9 mouse cellular contexts compared by ENCODE assay signal in the genomic region with DNA sequence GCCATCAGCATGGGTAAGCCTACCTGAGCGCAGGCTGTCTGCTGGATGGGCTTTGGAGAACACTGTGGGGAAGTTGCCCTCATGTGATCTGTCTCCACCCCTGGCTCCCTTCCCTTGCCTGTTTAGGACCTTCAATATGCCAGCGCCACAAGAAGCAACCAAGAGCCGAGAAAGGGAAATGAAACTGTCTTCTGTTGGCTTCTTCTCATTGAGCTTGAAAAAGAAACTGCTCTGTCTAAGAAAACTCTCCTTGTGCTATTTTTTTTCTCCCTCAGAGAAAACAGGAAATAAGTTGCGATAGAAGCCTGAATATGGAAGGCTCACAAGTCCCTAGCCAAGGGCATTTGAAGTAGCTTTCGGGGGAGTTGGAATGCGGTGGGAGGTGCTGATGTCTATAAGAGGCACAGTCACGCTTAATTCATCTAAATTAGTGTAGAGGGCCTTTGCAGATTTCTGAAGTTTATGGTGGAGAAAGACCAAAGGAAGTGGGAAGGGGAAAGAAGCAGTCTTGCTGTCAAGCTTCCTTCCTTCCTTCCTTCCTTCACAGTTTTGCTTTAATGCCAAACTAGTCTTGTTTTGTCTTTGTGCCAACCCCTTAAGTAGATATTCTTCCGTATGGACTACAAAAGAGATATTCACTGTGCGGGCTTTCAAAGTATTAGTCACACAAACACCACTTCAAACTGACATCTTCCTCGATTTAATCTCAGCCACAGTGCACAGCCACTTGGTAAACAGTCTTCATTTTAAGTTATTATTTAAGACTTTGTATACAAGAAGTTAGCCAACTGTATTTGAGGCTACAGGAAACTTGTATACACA. TPM values are rescaled to one million over a fixed set of nuclear protein-coding genes. Genes with fewer than 3 reads are reported as not detected.
DNase-seq lines count a peak whose midpoint lies in the region; ATAC-seq and TF ChIP-seq lines count a peak whose summit lies in the region.
"Had no signal": no experiment of that assay in that cellular context is flagged by ENCODE, and none has a peak within 500 bp of the region (broad histone marks: within the 10 kb centered on the region; RNA-seq: fewer than 3 reads in every experiment).

No protein-coding gene starts in this region.

- no peak overlapping the region for H3K9ac ChIP-seq in neural tube, embryonic 11.5 days (ENCODE audit: low read length)
- no peak overlapping the region; the same call in 1 of the 2 replicates for H3K9ac ChIP-seq in intestine, embryonic 16.5 days (ENCODE audit: low read depth, low read length)
- no peak overlapping the region for H3K9ac ChIP-seq in forebrain, embryonic 13.5 days
- H3K9ac ChIP-seq in midbrain, postnatal 0 days (replicated peaks; ENCODE audit: low read length, poor library complexity, severe bottlenecking) = no peak overlapping the region
- H3K9ac ChIP-seq: midbrain, embryonic 12.5 days had no signal

- ATAC-seq in neural tube, embryonic 11.5 days (ENCODE audit: insufficient read depth, low FRiP score, low TSS enrichment) = no peak
- ATAC-seq in intestine, embryonic 16.5 days = peak; percentile 67
- ATAC-seq in forebrain, embryonic 13.5 days = no peak
- ATAC-seq in midbrain, postnatal 0 days (ENCODE audit: low FRiP score) = no peak

- H3K27ac ChIP-seq in neural tube, embryonic 11.5 days (ENCODE audit: low read depth, low read length) = no peak overlapping the region
- H3K27ac ChIP-seq in intestine, embryonic 16.5 days (ENCODE audit: low read length) = peak overlapping the region; percentile 56
- H3K27ac ChIP-seq in macrophage = peak overlapping the region; percentile 91
- H3K27ac ChIP-seq in forebrain, embryonic 13.5 days = no peak overlapping the region
- no peak overlapping the region for H3K27ac ChIP-seq in midbrain, postnatal 0 days (ENCODE audit: low read depth, low read length)
- H3K27ac ChIP-seq: midbrain, embryonic 12.5 days had no signal

- no peaks in the 10 kb centered on the region for H3K79me2 ChIP-seq in macrophage (ENCODE audit: inconsistent target)

- no peak for TF ChIP-seq CTCF in midbrain, postnatal 0 days (IDR thresholded peaks at IDR 0.05)

- no peaks in the 10 kb centered on the region for H3K9me3 ChIP-seq in neural tube, embryonic 11.5 days (ENCODE audit: control insufficient read depth, low read length)
- H3K9me3 ChIP-seq in intestine, embryonic 16.5 days (ENCODE audit: control insufficient read depth, low read length) = no peaks in the 10 kb centered on the region
- no peaks in the 10 kb centered on the region for H3K9me3 ChIP-seq in forebrain, embryonic 13.5 days (replicated peaks)
- H3K9me3 ChIP-seq in midbrain, postnatal 0 days (ENCODE audit: low read length) = no peaks in the 10 kb centered on the region
- H3K9me3 ChIP-seq: midbrain, embryonic 12.5 days had no signal

- no peak overlapping the region for H3K4me3 ChIP-seq in neural tube, embryonic 11.5 days (ENCODE audit: low read depth, low read length)
- H3K4me3 ChIP-seq in intestine, embryonic 16.5 days (ENCODE audit: low read length) = no peak overlapping the region
- no peak overlapping the region for H3K4me3 ChIP-seq in macrophage (ENCODE audit: inconsistent target)
- no peak overlapping the region for H3K4me3 ChIP-seq in forebrain, embryonic 13.5 days
- H3K4me3 ChIP-seq in midbrain, postnatal 0 days (ENCODE audit: low read depth, low read length) = no peak overlapping the region
- H3K4me3 ChIP-seq: midbrain, embryonic 12.5 days had no signal

- DNase-seq in neural tube, embryonic 11.5 days (ENCODE audit: low spot score) = peak; percentile 15
- no peak for DNase-seq in neural tube, embryonic 10.5 days (ENCODE audit: extremely low spot score, low spot score)
- DNase-seq in embryo, embryonic 10.5 days (ENCODE audit: low spot score) = peak; percentile 38
- no peak for DNase-seq in midbrain, postnatal 0 days (ENCODE audit: low spot score)
- no peak for DNase-seq in layer of hippocampus, postnatal 36 days

- 59% methylated on average over 10 of the region's 10 CpGs for WGBS in neural tube, embryonic 11.5 days
- WGBS in intestine, embryonic 16.5 days = 54% methylated on average over 10 of the region's 10 CpGs
- 4% methylated on average over 10 of the region's 10 CpGs for WGBS in macrophage (ENCODE audit: missing documents)
- WGBS in forebrain, embryonic 13.5 days = 81% methylated on average over 10 of the region's 10 CpGs
- 49% methylated on average over 10 of the region's 10 CpGs for WGBS in midbrain, postnatal 0 days

- no peaks in the 10 kb centered on the region for H3K27me3 ChIP-seq in neural tube, embryonic 11.5 days (ENCODE audit: control insufficient read depth, insufficient read depth, low read length)
- H3K27me3 ChIP-seq in intestine, embryonic 16.5 days (replicated peaks; ENCODE audit: control insufficient read depth, insufficient read depth, low read length) = no peaks in the 10 kb centered on the region
- no peaks in the 10 kb centered on the region for H3K27me3 ChIP-seq in forebrain, embryonic 13.5 days
- no peaks in the 10 kb centered on the region for H3K27me3 ChIP-seq in midbrain, postnatal 0 days (ENCODE audit: insufficient read depth, low read length)
- H3K27me3 ChIP-seq: midbrain, embryonic 12.5 days had no signal

- no peaks in the 10 kb centered on the region for H3K36me3 ChIP-seq in neural tube, embryonic 11.5 days (ENCODE audit: control insufficient read depth, insufficient read depth, low read length)
- no peaks in the 10 kb centered on the region for H3K36me3 ChIP-seq in intestine, embryonic 16.5 days (ENCODE audit: control insufficient read depth, insufficient read depth, low read length)
- no peaks in the 10 kb centered on the region for H3K36me3 ChIP-seq in macrophage (ENCODE audit: inconsistent target)
- no peaks in the 10 kb centered on the region for H3K36me3 ChIP-seq in forebrain, embryonic 13.5 days (ENCODE audit: poor library complexity, severe bottlenecking)
- H3K36me3 ChIP-seq in midbrain, postnatal 0 days (ENCODE audit: insufficient read depth, low read length) = no peaks in the 10 kb centered on the region
- H3K36me3 ChIP-seq: midbrain, embryonic 12.5 days had no signal

- peaks cover 3% of the 10 kb centered on the region; the same call in 1 of the 2 replicates for H3K4me1 ChIP-seq in neural tube, embryonic 11.5 days (ENCODE audit: control insufficient read depth, insufficient read depth, low read length)
- H3K4me1 ChIP-seq in intestine, embryonic 16.5 days (ENCODE audit: control insufficient read depth, insufficient read depth, low read length) = peaks cover 5% of the 10 kb centered on the region; the same call in 1 of the 2 replicates
- no peaks in the 10 kb centered on the region for H3K4me1 ChIP-seq in forebrain, embryonic 13.5 days
- H3K4me1 ChIP-seq in midbrain, postnatal 0 days (ENCODE audit: insufficient read depth, low read length) = no peaks in the 10 kb centered on the region
- H3K4me1 ChIP-seq: midbrain, embryonic 12.5 days had no signal

- H3K4me2 ChIP-seq in neural tube, embryonic 11.5 days (ENCODE audit: low read depth) = no peak overlapping the region
- H3K4me2 ChIP-seq in intestine, embryonic 16.5 days (ENCODE audit: low read depth, low read length) = peak overlapping the region; percentile 17; the same call in 1 of the 2 replicates
- H3K4me2 ChIP-seq in forebrain, embryonic 13.5 days = no peak overlapping the region
- no peak overlapping the region for H3K4me2 ChIP-seq in midbrain, postnatal 0 days (ENCODE audit: low read depth, low read length, poor library complexity, severe bottlenecking)
- H3K4me2 ChIP-seq: midbrain, embryonic 12.5 days had no signal

RNA-seq across cellular contexts. Expression of a gene that starts 18.3 kb away (rescaled TPM):
- polyA plus RNA-seq in neural tube, embryonic 11.5 days (2014; fragmentation: Nextera tagmentation; extraction: Ambion mirVana) = 0.91 and 1.4 TPM in 2 replicates
- 1.3 and 1.6 TPM in 2 replicates for polyA plus RNA-seq in intestine, embryonic 16.5 days (2015; fragmentation: Nextera tagmentation; extraction: Ambion mirVana)
- 10 to 100 TPM in 5 of 26 experiments, 1 to 10 TPM in 20, under 1 TPM in 1; 0.34 to 30.4 (median 4.6) TPM for total RNA-seq in macrophage (2018; cell fraction: chromatin; rRNA removed)
- total RNA-seq in macrophage (2018; cell fraction: cytosol; rRNA removed) = 10 to 100 TPM in 24 of 26 experiments, 1 to 10 TPM in 2; 9.7 to 46.8 (median 16.9) TPM
- total RNA-seq in macrophage (2018; cell fraction: nucleus; rRNA removed) = 10 to 100 TPM in 25 of 26 experiments, 1 to 10 TPM in 1; 6.6 to 58.2 (median 22.0) TPM
- 9.9 to 20.0 TPM (median 15.2 TPM) in 3 replicates for polyA plus RNA-seq in macrophage (2018)
- polyA plus RNA-seq in forebrain, embryonic 13.5 days (2015; fragmentation: Nextera tagmentation; extraction: Ambion mirVana) = 0.94 and 1.2 TPM in 2 replicates
- 2.2 and 2.6 TPM in 2 replicates for total RNA-seq in midbrain, postnatal 0 days (2014; rRNA removed)
- 1.8 and 1.9 TPM in 2 replicates for polyA plus RNA-seq in midbrain, postnatal 0 days (2015; fragmentation: Nextera tagmentation; extraction: Ambion mirVana)
- total RNA-seq in layer of hippocampus, postnatal 36 days (2021) = 1 to 10 TPM; 7.1 to 8.6 TPM

RNA-seq across cellular contexts. Expression of a gene that starts 33.7 kb away (rescaled TPM):
- polyA plus RNA-seq in neural tube, embryonic 11.5 days (2014; fragmentation: Nextera tagmentation; extraction: Ambion mirVana) = 3.4 and 3.8 TPM in 2 replicates
- polyA plus RNA-seq in intestine, embryonic 16.5 days (2015; fragmentation: Nextera tagmentation; extraction: Ambion mirVana) = 1.7 and 2.2 TPM in 2 replicates
- total RNA-seq in macrophage (2018; cell fraction: chromatin; rRNA removed) = 1 to 10 TPM in 21 of 26 experiments, under 1 TPM in 2, not detected in 3; 0.58 to 8.5 (median 3.7) TPM
- 10 to 100 TPM in 11 of 26 experiments, 1 to 10 TPM in 15; 4.2 to 13.4 (median 7.8) TPM for total RNA-seq in macrophage (2018; cell fraction: cytosol; rRNA removed)
- total RNA-seq in macrophage (2018; cell fraction: nucleus; rRNA removed) = 10 to 100 TPM in 6 of 26 experiments, 1 to 10 TPM in 19, under 1 TPM in 1; 0.79 to 15.2 (median 5.8) TPM
- 11.1 to 13.5 TPM (median 11.2 TPM) in 3 replicates for polyA plus RNA-seq in macrophage (2018)
- polyA plus RNA-seq in forebrain, embryonic 13.5 days (2015; fragmentation: Nextera tagmentation; extraction: Ambion mirVana) = 4.5 and 4.9 TPM in 2 replicates
- 13.9 and 15.6 TPM in 2 replicates for total RNA-seq in midbrain, postnatal 0 days (2014; rRNA removed)
- polyA plus RNA-seq in midbrain, postnatal 0 days (2015; fragmentation: Nextera tagmentation; extraction: Ambion mirVana) = 9.9 and 11.1 TPM in 2 replicates
- 10 to 100 TPM; 43.1 to 46.3 TPM for total RNA-seq in layer of hippocampus, postnatal 36 days (2021)

RNA-seq across cellular contexts. Expression of a gene that starts 34.0 kb away (rescaled TPM):
- polyA plus RNA-seq in neural tube, embryonic 11.5 days (2014; fragmentation: Nextera tagmentation; extraction: Ambion mirVana) = not detected in 2 replicates
- not detected in 2 replicates for polyA plus RNA-seq in intestine, embryonic 16.5 days (2015; fragmentation: Nextera tagmentation; extraction: Ambion mirVana)
- total RNA-seq in macrophage (2018; cell fraction: chromatin; rRNA removed) = not detected
- not detected for total RNA-seq in macrophage (2018; cell fraction: cytosol; rRNA removed)
- total RNA-seq in macrophage (2018; cell fraction: nucleus; rRNA removed) = not detected
- not detected in 3 replicates for polyA plus RNA-seq in macrophage (2018)
- polyA plus RNA-seq in forebrain, embryonic 13.5 days (2015; fragmentation: Nextera tagmentation; extraction: Ambion mirVana) = 0.15 TPM in 1 of 2 replicates, not detected in the other
- total RNA-seq in midbrain, postnatal 0 days (2014; rRNA removed) = 1.5 TPM in 1 of 2 replicates, not detected in the other
- 0.16 TPM in 1 of 2 replicates, not detected in the other for polyA plus RNA-seq in midbrain, postnatal 0 days (2015; fragmentation: Nextera tagmentation; extraction: Ambion mirVana)
- not detected for total RNA-seq in layer of hippocampus, postnatal 36 days (2021)

Comparison
In these comparisons a context has a peak if more than half of its experiments do, and no peak if none do; other contexts are left out.
1. DNase-seq: peak in neural tube, embryonic 11.5 days (single experiment) and embryo, embryonic 10.5 days (single experiment); none in neural tube, embryonic 10.5 days (single experiment), midbrain, postnatal 0 days (single experiment) and layer of hippocampus, postnatal 36 days (0 of 2).
2. H3K27ac ChIP-seq: peak in intestine, embryonic 16.5 days (single experiment) and macrophage (single experiment); none in neural tube, embryonic 11.5 days (single experiment), forebrain, embryonic 13.5 days (single experiment) and midbrain, postnatal 0 days (single experiment).